Mouse (Mus musculus) kidney, adult 8-10 months (tissue): ENCODE results near the gene Saa3.
"Not testable (repeated sequence)": the region's sequence is repeated elsewhere in the genome, so short reads cannot be mapped to it uniquely, and the experiment has no call there.

Experiments used
- DNase-seq, 2 experiments: peaks; one replicate each; pipeline ENCODE4 v3.0.0; 2022

The Saa3 gene

DNA sequence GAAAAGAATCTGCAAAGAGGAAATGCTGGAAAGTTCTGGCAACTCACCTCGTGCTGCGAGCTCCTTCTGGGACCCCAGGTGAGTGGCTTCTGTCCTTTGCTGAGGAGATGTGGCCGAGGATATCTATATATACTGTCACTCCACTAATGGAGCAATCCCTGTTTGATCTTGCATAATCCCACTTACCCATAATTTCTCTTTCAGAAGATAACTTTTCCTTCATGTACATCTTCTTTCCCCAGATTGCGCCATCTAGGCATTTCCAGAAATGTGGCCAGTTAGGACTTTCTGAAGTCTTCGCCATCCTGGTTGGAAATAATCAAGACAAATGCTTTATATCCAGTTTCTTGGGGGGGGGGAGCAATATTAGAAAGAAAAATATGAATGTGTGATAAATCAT, at the start of gene Saa3:
Gene Saa3 (minus strand): TSS at position 101 of the 400 bp plus-strand sequence.
- DNase-seq, result no peak

DNA sequence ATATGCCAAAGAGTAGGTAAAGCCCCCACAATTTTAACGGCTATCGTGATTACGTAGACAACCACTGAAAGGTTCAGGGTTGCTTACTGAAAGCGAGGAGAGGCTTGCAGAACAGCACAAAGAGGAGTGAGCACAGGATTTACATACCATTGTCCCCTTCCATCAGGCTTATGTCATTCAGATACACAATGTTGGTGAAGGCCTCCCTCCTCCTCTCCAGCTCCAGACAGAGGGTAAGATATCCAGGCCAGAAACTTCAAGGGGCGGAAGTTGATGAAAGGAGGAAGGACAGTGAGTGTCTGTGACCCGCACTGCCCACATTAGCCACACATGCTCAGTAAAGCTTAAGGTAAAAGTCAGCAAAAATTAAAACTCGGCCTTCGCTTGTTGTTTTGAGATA, 49.2 kb upstream of the Saa3 start:
- DNase-seq, result no peak

GRCm38 (mm10) chr7:46762601-46763000, 47.1 kb upstream of the Saa3 start:
- DNase-seq, result no peak

GRCm38 (mm10) chr7:46761049-46761795, 45.7 kb upstream of the Saa3 start:
- DNase-seq, result no peak

DNA sequence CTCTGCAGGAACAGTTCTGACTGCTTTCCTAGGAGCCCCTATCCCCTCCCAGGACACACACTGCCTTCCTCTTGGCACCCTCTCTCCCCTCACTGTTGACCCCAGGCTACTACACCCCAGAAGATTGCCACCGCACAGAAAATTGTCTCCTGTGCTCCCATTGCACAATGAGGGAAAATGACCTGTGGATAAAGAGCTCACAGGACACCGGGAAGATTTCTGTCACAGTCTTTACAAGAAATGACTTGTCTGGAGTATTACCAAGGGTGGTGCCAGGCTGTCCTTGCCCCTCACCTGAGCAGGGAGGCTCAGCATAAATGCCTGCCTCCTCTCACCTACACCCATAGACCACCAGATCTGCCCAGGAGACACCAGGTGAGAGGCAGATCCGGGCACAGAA, 36.0 kb upstream of the Saa3 start, which contains the start of gene Saa2:
Gene Saa2 (plus strand): TSS at position 301 of the 400 bp plus-strand sequence.
- no peak for DNase-seq

GRCm38 (mm10) chr7:46748459-46748858, 33.0 kb upstream of the Saa3 start:
- no peak for DNase-seq

DNA sequence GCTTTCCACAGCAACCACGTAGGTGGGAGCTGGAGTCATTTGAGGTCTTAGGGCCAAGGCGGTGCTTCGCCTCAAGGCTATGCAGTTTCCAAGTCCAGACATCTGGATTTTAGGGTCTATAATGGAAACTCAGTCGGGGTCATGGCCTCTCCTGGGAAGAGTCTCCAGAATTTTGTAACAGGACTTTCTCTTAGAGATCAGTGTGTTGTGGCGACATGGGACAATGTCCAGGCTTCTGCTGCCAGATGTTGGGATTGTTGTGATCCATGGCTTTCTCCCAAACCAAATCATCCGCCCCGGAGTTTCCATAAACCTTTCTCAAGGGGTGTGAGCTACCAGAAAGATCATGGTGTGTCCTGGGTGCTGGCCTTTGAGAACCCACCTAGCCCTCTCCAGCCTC, 30.9 kb upstream of the Saa3 start:
- no peak for DNase-seq

GRCm38 (mm10) chr7:46745816-46746215, 30.3 kb upstream of the Saa3 start:
- DNase-seq, result no peak

GRCm38 (mm10) chr7:46742880-46743279, 27.4 kb upstream of the Saa3 start, which contains the start of gene Saa1:
Gene Saa1, minus strand, starts transcription at chr7:46742980.
- not testable (repeated sequence) for DNase-seq

- not testable (repeated sequence) for DNase-seq
Observed at GRCm38 (mm10) chr7:46740041-46740440, 24.5 kb upstream of the Saa3 start.

- DNase-seq, result peak; percentile 51 to 74
Observed at GRCm38 (mm10) chr7:46738561-46739460, 23.3 kb upstream of the Saa3 start.

- DNase-seq, result no peak
Observed at GRCm38 (mm10) chr7:46734983-46735382, 19.5 kb upstream of the Saa3 start.

- no peak for DNase-seq
Observed at GRCm38 (mm10) chr7:46732458-46732857, 17.0 kb upstream of the Saa3 start, which contains the start of gene Saa4. Gene Saa4, minus strand, starts transcription at chr7:46732603.

DNA sequence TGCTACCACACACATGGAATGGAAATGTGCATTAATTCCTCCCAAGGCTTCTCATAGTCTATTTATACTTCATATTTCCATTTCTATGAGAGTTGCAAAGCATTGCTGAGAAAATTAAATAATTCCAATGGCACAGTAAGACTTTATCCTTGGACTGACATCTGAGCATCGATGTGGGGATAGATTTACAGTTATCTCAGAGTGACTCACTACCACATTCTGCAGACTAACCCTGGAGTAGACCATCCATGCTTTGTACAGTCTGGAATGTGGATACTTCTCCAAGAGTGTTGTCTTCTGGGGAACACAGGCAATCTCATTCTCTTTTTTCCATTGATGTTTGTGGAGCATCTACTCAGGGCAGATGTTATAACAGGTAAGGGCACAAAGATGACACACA, 12.1 kb upstream of the Saa3 start:
- no peak for DNase-seq

GRCm38 (mm10) chr7:46724396-46724795, 8.9 kb upstream of the Saa3 start:
- no peak for DNase-seq

- peak; percentile 44 to 49 for DNase-seq
Observed at GRCm38 (mm10) chr7:46723849-46724248, 8.3 kb upstream of the Saa3 start.

- no peak for DNase-seq
Observed at GRCm38 (mm10) chr7:46723354-46723753, 7.9 kb upstream of the Saa3 start.

DNA sequence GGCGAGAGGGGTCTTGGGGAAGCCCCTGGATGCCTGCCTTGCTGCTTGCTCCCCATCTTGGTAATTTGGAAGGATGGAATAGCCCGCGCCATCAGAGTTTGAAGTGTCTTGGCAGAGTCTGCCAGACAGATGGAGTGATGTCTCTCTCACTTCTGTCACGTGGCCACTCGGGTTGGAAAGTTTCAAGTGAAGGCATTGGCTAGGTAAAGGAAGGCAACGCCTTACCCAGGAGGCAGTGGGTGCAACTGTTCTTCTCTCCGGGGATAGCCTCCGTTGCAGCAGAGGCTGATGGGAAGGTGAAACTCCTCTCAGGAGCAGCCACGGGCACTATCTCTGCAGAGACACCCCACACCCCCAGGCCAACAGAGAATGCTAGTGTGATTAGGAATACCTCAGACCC, 5.0 kb upstream of the Saa3 start:
- DNase-seq, result no peak

DNA sequence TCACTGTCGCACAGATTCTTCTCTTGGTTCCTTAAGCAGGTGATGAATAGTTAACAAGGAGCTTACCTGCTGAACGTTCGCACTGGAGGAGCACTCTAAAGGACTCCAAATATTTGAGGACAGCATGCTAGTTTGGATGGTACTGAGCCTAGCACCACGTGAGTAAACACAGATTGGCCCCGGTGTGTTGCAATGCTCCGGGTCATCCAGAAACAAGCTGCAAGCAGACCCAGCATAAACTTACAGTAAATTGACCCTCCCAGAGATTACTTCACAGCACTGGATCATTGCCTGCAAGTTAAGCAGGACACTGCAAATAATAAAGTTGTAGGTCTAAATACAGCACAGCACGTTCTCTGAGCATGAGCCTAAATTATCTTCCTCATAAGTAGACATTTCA, 4.0 kb upstream of the Saa3 start:
- DNase-seq, result peak in 1 of 2 experiments; percentile 19

GRCm38 (mm10) chr7:46718591-46719270, 3.2 kb upstream of the Saa3 start:
- no peak for DNase-seq

GRCm38 (mm10) chr7:46716897-46717296, 1.4 kb upstream of the Saa3 start:
- peak; percentile 24 to 45 for DNase-seq

DNA sequence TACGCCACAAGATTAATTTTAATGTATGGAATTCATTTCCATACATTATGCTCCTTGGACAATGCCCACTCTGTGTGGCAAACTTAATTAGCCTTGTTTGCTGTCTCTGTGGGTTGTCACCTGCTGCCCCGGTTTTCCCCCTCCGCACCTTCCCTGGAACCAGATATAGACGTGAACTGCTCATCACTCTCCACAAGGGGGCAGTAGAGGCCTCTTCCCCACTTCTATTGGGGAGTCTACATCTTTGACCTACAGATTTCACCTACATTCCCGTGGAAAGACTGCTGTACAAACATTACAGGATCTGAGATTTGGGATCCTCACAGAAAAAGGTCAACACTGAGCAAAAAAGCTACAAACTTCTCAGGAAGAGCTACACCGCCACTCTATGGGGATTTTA, 982 bp downstream of the Saa3 start:
- peak; percentile 27 to 56 for DNase-seq

DNA sequence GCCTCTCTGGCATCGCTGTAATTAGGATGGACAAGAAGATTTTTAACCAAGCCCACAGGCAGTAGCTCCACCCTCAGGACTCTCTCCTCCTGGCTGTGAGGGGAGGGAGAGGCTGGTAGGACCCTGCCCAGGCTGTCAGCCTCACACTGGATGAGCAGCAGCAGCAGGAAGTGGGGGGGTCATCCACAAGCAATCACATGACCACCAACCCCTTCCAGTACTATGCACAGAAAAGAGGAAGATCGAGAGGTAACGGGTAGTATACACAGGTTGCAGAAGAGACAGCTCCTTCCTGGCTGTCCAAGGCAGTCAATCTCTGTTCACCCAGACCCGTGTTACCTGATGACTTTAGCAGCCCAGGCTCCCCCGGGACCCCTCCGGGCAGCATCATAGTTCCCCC, 3.2 kb downstream of the Saa3 start:
- no peak for DNase-seq
